8 mouse cellular contexts compared by ENCODE assay signal in genomic region chr11:107028754-107029153, GRCm38 (mm10). TPM values are rescaled to one million over a fixed set of nuclear protein-coding genes. Genes with fewer than 3 reads are reported as not detected.
DNase-seq lines count a peak whose midpoint lies in the region; ATAC-seq and TF ChIP-seq lines count a peak whose summit lies in the region.

No protein-coding gene starts in this region.

- H3K4me3 ChIP-seq in heart, embryonic 13.5 days: peak overlapping the region; percentile 77
- peak overlapping the region; percentile 84 for H3K4me3 ChIP-seq in E14TG2a.4 (replicated peaks; ENCODE audit: low read length)
- peak overlapping the region; percentile 53 for H3K4me3 ChIP-seq in forebrain, embryonic 14.5 days (ENCODE audit: low read depth, low read length)
- peak overlapping the region; percentile 69 for H3K4me3 ChIP-seq in liver, embryonic 15.5 days (replicated peaks)

- H3K27me3 ChIP-seq in heart, embryonic 13.5 days (replicated peaks): peaks cover 17% of the 10 kb centered on the region
- peaks cover 25% of the 10 kb centered on the region for H3K27me3 ChIP-seq in E14TG2a.4 (ENCODE audit: insufficient read depth, low read length)
- H3K27me3 ChIP-seq in forebrain, embryonic 14.5 days (replicated peaks; ENCODE audit: control insufficient read depth, insufficient read depth, low read length): no peaks in the 10 kb centered on the region
- H3K27me3 ChIP-seq in liver, embryonic 15.5 days: peaks cover 65% of the 10 kb centered on the region

- H3K27ac ChIP-seq in heart, embryonic 13.5 days (replicated peaks): no peak overlapping the region
- peak overlapping the region; percentile 83; the same call in 1 of the 2 replicates for H3K27ac ChIP-seq in forebrain, embryonic 14.5 days (ENCODE audit: low read depth, low read length)
- H3K27ac ChIP-seq in liver, embryonic 15.5 days (replicated peaks): peak overlapping the region; percentile 82

- DNase-seq in heart, postnatal 25 days (ENCODE audit: low spot score): no peak
- DNase-seq in forebrain, embryonic 14.5 days (ENCODE audit: low spot score): no peak
- no peak for DNase-seq in thymus, postnatal 14 days
- no peak for DNase-seq in ovary, postnatal 10 days (ENCODE audit: low spot score)
- DNase-seq in frontal cortex, postnatal 14 days (ENCODE audit: low spot score in 2 of 2): no peak

- H3K4me2 ChIP-seq in heart, embryonic 13.5 days: peak overlapping the region; percentile 97
- H3K4me2 ChIP-seq in forebrain, embryonic 14.5 days (ENCODE audit: low read length): peak overlapping the region; percentile 81
- peak overlapping the region; percentile 91 for H3K4me2 ChIP-seq in liver, embryonic 15.5 days

- WGBS in heart, embryonic 13.5 days: 66% methylated on average over 6 of the region's 6 CpGs
- WGBS in forebrain, embryonic 14.5 days: 72% methylated on average over 6 of the region's 6 CpGs
- 72% methylated on average over 6 of the region's 6 CpGs for WGBS in liver, embryonic 15.5 days (ENCODE audit: insufficient replicate concordance)

- H3K9ac ChIP-seq in heart, embryonic 13.5 days: peak overlapping the region; percentile 85
- H3K9ac ChIP-seq in forebrain, embryonic 14.5 days (ENCODE audit: low read length): peak overlapping the region; percentile 74
- peak overlapping the region; percentile 65 for H3K9ac ChIP-seq in liver, embryonic 15.5 days

- ATAC-seq in heart, embryonic 13.5 days (ENCODE audit: extremely low read depth, insufficient number of reproducible peaks, low FRiP score, low TSS enrichment): no peak
- no peak for ATAC-seq in forebrain, embryonic 14.5 days
- ATAC-seq in liver, embryonic 15.5 days (ENCODE audit: insufficient read depth): no peak

- H3K9me3 ChIP-seq in heart, embryonic 13.5 days: no peaks in the 10 kb centered on the region
- H3K9me3 ChIP-seq in E14TG2a.4 (ENCODE audit: low read length): no peaks in the 10 kb centered on the region
- H3K9me3 ChIP-seq in forebrain, embryonic 14.5 days (replicated peaks; ENCODE audit: control insufficient read depth, low read length): no peaks in the 10 kb centered on the region
- H3K9me3 ChIP-seq in liver, embryonic 15.5 days (replicated peaks): no peaks in the 10 kb centered on the region

- TF ChIP-seq CTCF in E14TG2a.4 (conservative IDR thresholded peaks at IDR 0.05; ENCODE audit: low read length): no peak

- intact Hi-C loops in heart, postnatal 25 days (cut with DNase I): no loop called here

- peaks cover 8% of the 10 kb centered on the region; the same call in 1 of the 2 replicates for H3K36me3 ChIP-seq in heart, embryonic 13.5 days
- peaks cover 7% of the 10 kb centered on the region; the same call in 1 of the 2 replicates for H3K36me3 ChIP-seq in E14TG2a.4 (ENCODE audit: insufficient read depth, low read length)
- no peaks in the 10 kb centered on the region for H3K36me3 ChIP-seq in forebrain, embryonic 14.5 days (ENCODE audit: control insufficient read depth, insufficient read depth, low read length)
- H3K36me3 ChIP-seq in liver, embryonic 15.5 days (replicated peaks): no peaks in the 10 kb centered on the region

- peaks cover 44% of the 10 kb centered on the region for H3K4me1 ChIP-seq in heart, embryonic 13.5 days
- peaks cover 87% of the 10 kb centered on the region for H3K4me1 ChIP-seq in E14TG2a.4 (replicated peaks; ENCODE audit: low read depth, low read length)
- H3K4me1 ChIP-seq in forebrain, embryonic 14.5 days (ENCODE audit: control insufficient read depth, insufficient read depth, low read length): peaks cover 17% of the 10 kb centered on the region
- H3K4me1 ChIP-seq in liver, embryonic 15.5 days (replicated peaks): peaks cover 39% of the 10 kb centered on the region

RNA-seq across cellular contexts. Expression of gene 1810010H24Rik, which starts 3.3 kb away (rescaled TPM):
- 1.9 and 2.0 TPM in 2 replicates for polyA plus RNA-seq in heart, embryonic 13.5 days (2015; fragmentation: Nextera tagmentation; extraction: Ambion mirVana)
- total RNA-seq in heart, postnatal 25 days (2021): 1 to 10 TPM; 2.3 TPM
- 4.1 and 4.6 TPM in 2 replicates for polyA plus RNA-seq in forebrain, embryonic 14.5 days (2014; fragmentation: Nextera tagmentation; extraction: Ambion mirVana)
- polyA plus RNA-seq in liver, embryonic 15.5 days (2015; fragmentation: Nextera tagmentation; extraction: Ambion mirVana): 4.5 and 5.6 TPM in 2 replicates

RNA-seq across cellular contexts. Expression of gene Kpna2, which starts 29.4 kb away (rescaled TPM):
- 281 and 299 TPM in 2 replicates for polyA plus RNA-seq in heart, embryonic 13.5 days (2015; fragmentation: Nextera tagmentation; extraction: Ambion mirVana)
- total RNA-seq in heart, postnatal 25 days (2021): 10 to 100 TPM; 69.0 to 75.5 TPM
- 335 and 390 TPM in 2 replicates for polyA plus RNA-seq in forebrain, embryonic 14.5 days (2014; fragmentation: Nextera tagmentation; extraction: Ambion mirVana)
- polyA plus RNA-seq in liver, embryonic 15.5 days (2015; fragmentation: Nextera tagmentation; extraction: Ambion mirVana): 246 and 250 TPM in 2 replicates
